Mouse (Mus musculus): ENCODE results near the gene Atp2a3.

Atp2a3 gene

GRCm38 (mm10) chr11:73007698-73008481 is 46.9 kb downstream of the Atp2a3 start:
- peak; percentile 65 to 73 for DNase-seq

DNA sequence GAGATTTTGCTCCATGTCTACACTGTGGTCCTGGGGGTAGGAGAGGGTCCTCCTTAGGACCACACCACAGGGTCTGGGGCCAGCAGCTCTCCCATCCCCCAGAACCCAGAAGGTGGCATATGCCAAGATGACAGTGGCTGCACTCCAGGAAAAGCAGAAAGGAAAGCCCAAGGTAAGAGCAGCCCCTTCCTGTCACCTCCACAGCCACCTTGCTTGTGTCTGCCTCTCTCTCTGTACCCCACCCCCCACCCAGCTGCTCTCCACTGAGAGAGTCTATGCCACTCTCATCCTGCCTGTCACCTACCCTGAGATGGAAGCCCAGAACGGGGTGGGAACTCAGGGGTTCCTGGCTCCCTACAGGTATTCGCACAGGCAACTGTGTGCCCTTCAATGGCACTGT is 47.9 kb downstream of the Atp2a3 start:
- peak in 1 of 2 experiments; percentile 34 for DNase-seq

DNA sequence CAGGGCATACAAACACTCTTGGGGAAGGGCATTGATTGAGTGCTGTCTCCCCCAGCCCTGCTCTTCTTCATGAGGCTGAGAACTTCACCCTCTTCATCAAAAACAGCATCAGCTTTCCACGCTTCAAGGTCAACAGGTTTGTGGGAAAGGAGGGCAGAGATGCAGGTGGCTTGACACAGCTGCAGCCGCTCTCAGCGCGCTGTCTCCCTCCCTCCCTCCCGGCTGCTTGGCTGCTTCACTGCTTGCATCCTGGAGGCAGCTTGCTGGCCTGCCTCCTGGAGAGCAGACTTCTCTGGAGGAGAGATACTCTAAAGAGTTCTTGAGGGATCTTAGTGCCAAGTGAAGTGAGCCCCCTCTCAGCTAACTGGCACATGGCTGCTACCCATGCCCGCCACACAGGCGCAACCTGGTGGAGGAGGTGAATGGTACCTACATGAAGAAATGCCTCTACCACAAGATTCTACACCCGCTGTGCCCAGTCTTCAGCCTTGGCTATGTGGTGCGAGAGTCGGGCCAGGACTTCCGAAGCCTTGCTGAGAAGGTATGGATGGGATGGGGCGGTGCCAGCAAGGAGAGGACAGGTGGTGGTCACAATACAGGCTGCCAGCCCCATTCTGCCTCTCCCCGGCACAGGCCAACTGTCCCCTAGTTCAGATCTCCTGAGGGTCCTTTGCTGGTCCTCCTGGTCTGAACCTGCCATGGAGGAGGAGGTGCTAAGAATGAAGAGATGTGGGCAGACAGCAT is 48.7 kb downstream of the Atp2a3 start:
- DNase-seq, result peak; percentile 81 to 86

- DNase-seq, result peak; percentile 41 to 52
These were observed 53.0 kb downstream of the Atp2a3 start for GRCm38 (mm10) chr11:73013981-73014380.

- peak; percentile 83 to 88 for DNase-seq
These were observed 53.9 kb downstream of the Atp2a3 start for GRCm38 (mm10) chr11:73014831-73015344.

GRCm38 (mm10) chr11:73015391-73016102 is 54.6 kb downstream of the Atp2a3 start:
- DNase-seq, result peak; percentile 88 to 89

GRCm38 (mm10) chr11:73016103-73016420 is 55.1 kb downstream of the Atp2a3 start:
- DNase-seq, result no peak

GRCm38 (mm10) chr11:73018471-73019146 is 57.6 kb downstream of the Atp2a3 start, which contains the start of gene Camkk1:
Gene Camkk1 (plus strand): TSS chr11:73019008.
- peak; percentile 98 for DNase-seq

DNA sequence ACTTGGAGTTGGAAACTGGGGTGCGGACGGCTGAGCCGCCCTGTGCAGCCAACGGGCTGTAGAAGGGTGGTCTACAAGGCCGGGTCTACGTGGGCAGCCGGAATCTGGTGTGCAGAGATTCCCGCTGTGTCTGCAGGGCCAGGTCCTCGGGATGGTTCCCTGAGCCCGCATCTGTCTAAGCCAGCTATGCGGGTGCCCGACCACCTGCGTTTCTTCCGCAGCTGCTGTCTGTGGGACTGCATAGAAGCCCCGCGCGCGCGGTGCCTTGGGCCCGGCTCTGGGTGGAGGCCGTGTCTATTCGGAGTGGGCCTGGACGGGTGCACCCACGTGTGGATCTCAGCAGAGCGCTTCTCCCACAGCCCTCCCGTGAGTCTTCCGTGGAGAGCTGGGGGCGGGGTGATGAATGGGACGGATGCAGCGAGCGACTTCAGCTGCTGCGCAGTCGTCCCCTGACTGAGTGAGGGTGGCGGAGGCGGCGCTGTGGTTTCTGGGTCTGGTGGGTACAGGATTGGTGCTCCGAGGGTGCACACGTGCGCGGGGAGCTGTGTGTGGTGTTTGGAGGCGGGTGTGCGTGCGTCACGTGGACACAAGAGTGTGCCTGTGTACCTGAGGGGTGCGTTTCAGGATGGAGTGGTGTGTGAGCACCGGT is 58.3 kb downstream of the Atp2a3 start:
- peak; percentile 62 to 76 for DNase-seq

DNA sequence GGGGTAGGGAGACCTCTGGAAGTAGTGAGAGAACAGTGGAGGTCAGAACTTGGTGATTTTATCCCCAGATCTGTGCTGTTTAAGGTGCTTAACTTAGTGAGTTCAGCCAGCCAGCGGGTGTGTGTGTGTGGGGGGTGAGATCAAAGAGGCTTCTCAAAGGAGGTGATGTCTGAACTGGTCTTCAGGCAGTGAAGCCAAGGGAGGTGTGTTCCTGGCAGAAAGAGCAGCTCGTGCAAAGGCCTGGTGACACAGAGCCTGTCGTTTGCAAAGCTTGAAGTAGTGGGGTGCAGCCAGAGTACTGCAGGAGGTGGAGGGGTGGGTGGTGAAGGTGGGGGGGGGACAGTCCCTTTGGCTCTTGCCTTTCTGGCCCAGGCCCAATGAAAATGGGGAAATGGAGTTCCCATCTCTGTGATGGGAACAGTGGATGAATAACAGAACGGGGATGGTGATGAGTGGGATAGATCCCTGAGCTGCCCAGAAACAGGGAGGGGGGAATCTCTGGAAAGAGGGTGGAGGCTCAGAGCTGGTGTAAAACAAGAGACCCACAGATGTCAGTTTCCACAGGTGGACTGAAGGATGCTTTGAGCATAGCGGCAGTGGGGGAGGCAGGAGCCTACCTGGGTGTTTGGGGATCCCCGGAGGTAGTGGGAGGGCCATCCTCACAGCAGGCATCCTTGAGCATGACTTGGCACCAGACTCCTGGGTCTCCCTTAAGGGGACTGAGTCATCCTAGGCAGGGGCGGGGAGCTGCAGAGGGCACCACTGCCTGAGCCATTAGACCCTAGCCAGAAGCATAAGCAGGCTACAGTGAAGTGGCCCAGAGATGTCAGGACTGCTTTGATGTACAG is 60.2 kb downstream of the Atp2a3 start:
- DNase-seq, result peak in 1 of 2 experiments; percentile 24

- DNase-seq, result peak; percentile 64 to 67
These were observed 62.1 kb downstream of the Atp2a3 start for GRCm38 (mm10) chr11:73023099-73023498.

DNA sequence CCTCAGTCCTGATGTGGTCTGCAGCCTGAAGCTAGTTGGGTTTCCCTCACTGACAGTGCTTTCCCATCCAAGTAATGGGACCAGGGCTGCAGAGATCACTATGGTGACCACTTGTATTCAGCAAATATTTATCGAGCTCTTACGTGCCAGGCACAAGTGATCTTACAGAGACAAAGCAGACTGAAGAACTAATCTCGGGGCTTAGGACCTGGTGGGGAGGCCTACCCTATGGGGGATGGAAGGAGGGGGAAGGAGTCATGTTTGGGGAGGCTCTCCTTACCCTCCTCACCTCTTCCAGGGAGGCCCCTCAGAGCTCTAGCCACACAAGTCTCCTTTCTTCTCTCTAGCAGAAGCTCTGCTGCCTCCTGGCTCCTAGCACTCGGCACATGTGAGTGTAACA is 62.9 kb downstream of the Atp2a3 start:
- DNase-seq, result no peak

- DNase-seq, result no peak
These were observed 63.4 kb downstream of the Atp2a3 start for GRCm38 (mm10) chr11:73024236-73024904.

GRCm38 (mm10) chr11:73026961-73027360 is 66.0 kb downstream of the Atp2a3 start:
- DNase-seq, result no peak

DNA sequence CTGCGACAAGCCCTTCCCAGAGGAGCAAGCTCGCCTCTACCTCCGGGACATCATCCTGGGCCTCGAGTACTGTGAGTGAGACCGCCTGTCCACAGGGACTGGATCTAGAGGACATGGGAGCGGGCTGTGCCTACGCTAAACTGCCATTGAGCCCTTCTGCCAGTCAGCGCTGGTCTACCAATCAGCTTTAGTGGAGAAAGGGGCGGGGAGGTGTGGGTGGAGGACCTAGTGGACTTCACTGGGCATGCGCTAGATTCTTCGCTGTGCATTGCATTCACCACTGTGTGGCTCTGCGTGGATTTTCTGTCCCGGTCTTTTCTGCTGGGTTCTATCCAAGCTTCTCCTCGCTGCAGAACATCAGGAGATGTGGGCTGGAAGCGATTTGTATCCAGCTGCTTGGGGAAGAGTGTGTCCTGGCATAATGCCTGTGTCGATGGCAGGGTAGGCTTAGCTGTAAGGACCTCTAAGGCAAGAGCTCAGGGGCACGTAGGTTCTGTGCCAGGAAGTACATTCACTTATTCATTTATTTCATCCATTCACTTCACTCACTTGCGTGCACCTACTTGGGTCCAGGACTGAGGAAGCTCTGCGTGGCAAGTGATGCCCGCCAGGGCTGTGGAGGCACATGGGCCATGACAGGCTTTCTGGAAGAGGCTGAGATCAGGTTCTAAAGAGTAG is 70.0 kb downstream of the Atp2a3 start:
- DNase-seq, result peak; percentile 89 to 90

GRCm38 (mm10) chr11:73031536-73031935 is 70.6 kb downstream of the Atp2a3 start:
- DNase-seq, result peak in 1 of 2 experiments; percentile 36

DNA sequence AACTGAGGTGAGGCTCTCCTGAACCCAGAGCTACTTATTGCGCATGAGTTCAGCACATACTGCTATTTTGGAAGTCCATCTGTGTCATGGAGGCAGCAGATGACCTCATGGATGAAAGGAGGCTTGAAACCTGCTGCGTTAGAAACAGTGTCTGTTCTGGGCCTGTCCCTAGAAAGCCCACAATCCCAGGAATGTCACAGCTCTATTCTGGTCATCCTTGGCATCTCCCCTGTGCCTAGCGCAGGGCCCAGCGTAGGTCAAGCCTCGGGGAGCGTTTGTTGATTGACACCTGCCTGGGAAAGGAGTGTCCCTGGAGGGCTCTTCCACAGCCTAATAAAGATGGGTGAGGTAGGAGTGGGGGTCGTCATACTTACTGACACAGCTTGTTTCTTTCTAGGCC is 75.1 kb downstream of the Atp2a3 start:
- no peak for DNase-seq

- DNase-seq, result no peak
These were observed 75.9 kb downstream of the Atp2a3 start for GRCm38 (mm10) chr11:73036889-73037288.

- DNase-seq, result no peak
These were observed 76.7 kb downstream of the Atp2a3 start for GRCm38 (mm10) chr11:73037691-73038090.

Measured in cerebellum, postnatal 14 days (tissue).